19 mouse cellular contexts compared by ENCODE assay signal in the genomic region with DNA sequence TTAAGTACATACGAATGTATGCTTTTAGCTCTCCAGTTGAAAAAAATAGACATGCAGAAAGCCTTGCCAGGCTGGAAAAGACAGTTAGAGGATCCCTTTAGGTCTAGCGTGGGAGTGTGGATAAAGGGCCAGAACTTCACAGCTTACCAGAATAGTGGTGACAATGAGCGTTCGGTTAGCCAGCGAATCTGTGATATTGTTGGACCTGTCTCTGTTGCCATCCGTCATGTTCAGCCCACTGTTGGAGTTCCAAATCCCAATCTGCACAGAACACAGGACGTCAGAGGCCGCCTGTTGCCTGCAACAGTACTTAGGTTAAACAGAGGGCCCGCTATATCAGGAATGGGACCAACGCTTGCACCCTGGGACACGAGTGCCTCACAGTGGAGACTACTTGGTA.
DNase-seq lines count a peak whose midpoint lies in the region; TF ChIP-seq lines count a peak whose summit lies in the region.
"Had no signal": no experiment of that assay in that cellular context is flagged by ENCODE, and none has a peak within 500 bp of the region (broad histone marks: within the 10 kb centered on the region; RNA-seq: fewer than 3 reads in every experiment).

No protein-coding gene starts in this region.

- no peaks in the 10 kb centered on the region for H3K79me2 ChIP-seq in CH12.LX (replicated peaks; ENCODE audit: control insufficient read depth, extremely low read depth, insufficient read depth, poor library complexity, severe bottlenecking)

- no peak for DNase-seq in CH12.LX (ENCODE audit: extremely low read depth)
- DNase-seq in brain, adult 2 months (ENCODE audit: low read depth, low spot score): peak; percentile 63
- DNase-seq in left cerebral cortex, postnatal 10 days (ENCODE audit: extremely low spot score in 1 of 2, low spot score in 2 of 2): peak; percentile 17 to 21
- DNase-seq in right cerebral cortex, postnatal 25 days: peak; percentile 14
- DNase-seq in adrenal gland, adult 8-10 months: no peak
- no peak for DNase-seq in kidney, adult 11 months
- DNase-seq in heart, postnatal 14 days: no peak
- DNase-seq: cerebellum, adult 11 months; cerebellum, postnatal 25 days; heart, adult 18-20 months; kidney, adult 9 months; kidney, postnatal 4 days; thymus, adult 2 months had no signal

- peak in 1 of 2 experiments; percentile 49; a peak in 2 of 4 replicates for TF ChIP-seq CTCF in CH12.LX (conservative IDR thresholded peaks at IDR 0.05 in 1 of 2, IDR thresholded peaks at IDR 0.05 in 1 of 2; ENCODE audit: low read depth in 2 of 2, low read length in 2 of 2)

- TF ChIP-seq POLR2A in CH12.LX (IDR thresholded peaks at IDR 0.05; ENCODE audit: low read depth, low read length): no peak

- intact Hi-C loops in left cerebral cortex, postnatal 10 days (cut with DNase I): no loop called here
- intact Hi-C loops in heart, postnatal 14 days (cut with DNase I): no loop called here

- no peaks in the 10 kb centered on the region for H3K27me3 ChIP-seq in CH12.LX (replicated peaks)
- H3K27me3 ChIP-seq: forebrain, embryonic 12.5 days; heart, embryonic 15.5 days; liver, embryonic 12.5 days; lung, embryonic 15.5 days; midbrain, embryonic 15.5 days had no signal

- TF ChIP-seq RAD21 in CH12.LX (IDR thresholded peaks at IDR 0.05; ENCODE audit: low read depth, low read length): peak; percentile 48

- H3K4me2 ChIP-seq in CH12.LX (ENCODE audit: insufficient read depth, low read depth, poor library complexity, severe bottlenecking): no peak overlapping the region
- H3K4me2 ChIP-seq: forebrain, embryonic 12.5 days; heart, embryonic 15.5 days; liver, embryonic 12.5 days; lung, embryonic 15.5 days; midbrain, embryonic 15.5 days had no signal

- no peak overlapping the region for H3K27ac ChIP-seq in CH12.LX (ENCODE audit: insufficient read depth, low read depth)
- H3K27ac ChIP-seq: forebrain, embryonic 12.5 days; heart, embryonic 15.5 days; limb, embryonic 10.5 days; liver, embryonic 12.5 days; lung, embryonic 15.5 days; midbrain, embryonic 15.5 days had no signal

- no peak for TF ChIP-seq EP300 in CH12.LX (IDR thresholded peaks at IDR 0.05; ENCODE audit: low read length)

- H3K9ac ChIP-seq in CH12.LX (ENCODE audit: insufficient read depth, low read depth): no peak overlapping the region
- H3K9ac ChIP-seq: forebrain, embryonic 12.5 days; heart, embryonic 15.5 days; liver, embryonic 12.5 days; lung, embryonic 15.5 days; midbrain, embryonic 15.5 days had no signal

- in situ Hi-C loops in CH12.LX (cut with MboI; ENCODE audit: low pct_ligation_motif_present, low pct_unique_long_range_greater_than_20kb, low sequenced_read_pairs): no loop called here

- H3K36me3 ChIP-seq in CH12.LX (replicated peaks in 1 of 2; ENCODE audit: control insufficient read depth in 1 of 2, insufficient read depth in 1 of 2, low read length in 1 of 2): no peaks in the 10 kb centered on the region
- H3K36me3 ChIP-seq: forebrain, embryonic 12.5 days; heart, embryonic 15.5 days; limb, embryonic 10.5 days; liver, embryonic 12.5 days; lung, embryonic 15.5 days; midbrain, embryonic 15.5 days had no signal

- H3K9me3 ChIP-seq in CH12.LX (replicated peaks; ENCODE audit: low read length): no peaks in the 10 kb centered on the region
- H3K9me3 ChIP-seq: forebrain, embryonic 12.5 days; heart, embryonic 15.5 days; limb, embryonic 10.5 days; liver, embryonic 12.5 days; lung, embryonic 15.5 days; midbrain, embryonic 15.5 days had no signal

- H3K4me1 ChIP-seq in CH12.LX (ENCODE audit: control insufficient read depth in 1 of 2, insufficient read depth in 2 of 2): no peaks in the 10 kb centered on the region
- H3K4me1 ChIP-seq: heart, embryonic 15.5 days; limb, embryonic 10.5 days; liver, embryonic 12.5 days; lung, embryonic 15.5 days; midbrain, embryonic 15.5 days had no signal

- H3K4me3 ChIP-seq in CH12.LX (replicated peaks in 1 of 3; ENCODE audit: low read depth in 2 of 3, low read length in 2 of 3, poor library complexity in 1 of 3): no peak overlapping the region
- H3K4me3 ChIP-seq: forebrain, embryonic 12.5 days; heart, embryonic 15.5 days; limb, embryonic 10.5 days; liver, embryonic 12.5 days; lung, embryonic 15.5 days; midbrain, embryonic 15.5 days had no signal

- dilution Hi-C loops in CH12.LX (cut with MboI; ENCODE audit: extremely low pct_ligation_motif_present, extremely low pct_unique_long_range_greater_than_20kb, low sequenced_read_pairs): no loop called here

TF ChIP-seq in CH12.LX, 34 proteins besides CTCF, POLR2A, EP300 and RAD21:
- TF ChIP-seq SMC3 (IDR thresholded peaks at IDR 0.05; ENCODE audit: low read depth, low read length) (peak; percentile 49), MEF2A (IDR thresholded peaks at IDR 0.05; ENCODE audit: borderline replicate concordance, low read depth, low read length) (no peak)

Comparison
In these comparisons a context has a peak if more than half of its experiments do, and no peak if none do; other contexts are left out.
1. DNase-seq: peak in brain, adult 2 months (single experiment), left cerebral cortex, postnatal 10 days (2 of 2) and right cerebral cortex, postnatal 25 days (single experiment); none in CH12.LX (single experiment), adrenal gland, adult 8-10 months (single experiment), kidney, adult 11 months (single experiment) and heart, postnatal 14 days (0 of 2).